Mouse (Mus musculus) cerebellum, adult 9-11 months (tissue): ENCODE measurements at regions not wholly inside any gene's neighbourhood (a gene's known extent, or its start where the extent isn't known, plus 50 kb on each side); places are given as distances from the start of the nearest gene placed in this dataset.
A peak's percentile ranks its signal among the peaks of the same experiment; 100 is the strongest.

Experiments used
- DNase-seq: peaks from one replicate; pipeline ENCODE4 v3.0.0; 2022

DNA sequence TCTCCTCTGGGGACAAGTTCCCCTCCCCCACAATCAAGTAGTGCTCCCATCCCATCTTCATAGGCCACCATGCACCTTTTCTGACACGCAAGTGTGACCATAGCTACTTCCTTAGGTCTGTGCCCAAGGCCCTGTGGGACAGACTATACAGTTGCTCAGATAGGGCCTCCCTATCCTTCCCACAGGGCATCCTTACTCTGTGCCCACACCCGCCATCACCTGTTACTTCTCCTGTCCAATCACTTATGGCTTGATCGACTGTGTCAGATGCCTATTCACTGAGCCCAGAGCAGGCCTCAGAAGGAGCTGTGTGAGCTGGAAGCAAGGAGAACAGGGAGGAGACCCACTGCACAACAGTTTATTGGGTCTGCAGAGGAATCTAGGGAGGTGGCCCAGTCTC lies 56.6 kb upstream of the Lrpap1 start:
- no peak for DNase-seq

DNA sequence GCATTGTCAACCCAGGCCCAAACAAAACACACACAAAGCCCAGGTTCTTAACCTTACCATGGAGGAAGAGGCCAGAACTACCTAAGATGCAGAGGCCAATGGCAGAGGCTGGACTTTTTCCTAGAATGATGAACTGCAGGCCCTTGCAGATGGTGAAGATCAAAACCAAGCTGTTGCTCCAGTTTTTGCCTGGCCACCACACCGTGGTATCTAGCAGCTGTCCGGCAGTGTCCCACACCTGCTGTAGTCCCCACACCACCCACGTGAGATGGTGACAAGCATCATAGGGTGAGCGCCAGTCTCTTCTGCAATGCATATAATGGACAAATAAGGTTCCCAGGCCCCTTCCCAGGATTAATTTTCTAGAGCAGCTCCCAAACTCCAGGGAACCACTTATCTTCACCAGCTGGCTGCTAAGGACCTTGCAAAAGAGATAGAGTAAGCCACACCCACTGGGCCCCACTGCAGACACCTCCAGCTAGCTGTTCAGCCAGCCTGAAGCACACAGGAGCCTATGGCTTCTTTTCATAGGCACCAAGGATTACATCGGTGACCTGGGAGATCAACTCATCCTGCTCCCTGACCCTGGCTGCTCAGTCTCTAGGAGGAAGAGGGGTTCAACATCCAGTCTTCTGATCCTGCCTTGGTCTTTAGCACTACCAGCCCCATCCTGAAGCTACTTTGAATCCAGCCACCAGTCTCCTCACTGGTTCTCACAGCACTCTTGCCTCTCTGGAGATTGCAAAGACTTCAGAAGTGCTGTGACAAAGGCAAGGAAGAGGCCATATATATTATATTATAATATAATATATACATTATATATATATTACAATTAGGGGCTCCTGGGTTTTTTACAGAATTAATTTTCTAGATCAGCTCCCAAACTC lies 55.6 kb upstream of the Lrpap1 start:
- DNase-seq, result no peak

DNA sequence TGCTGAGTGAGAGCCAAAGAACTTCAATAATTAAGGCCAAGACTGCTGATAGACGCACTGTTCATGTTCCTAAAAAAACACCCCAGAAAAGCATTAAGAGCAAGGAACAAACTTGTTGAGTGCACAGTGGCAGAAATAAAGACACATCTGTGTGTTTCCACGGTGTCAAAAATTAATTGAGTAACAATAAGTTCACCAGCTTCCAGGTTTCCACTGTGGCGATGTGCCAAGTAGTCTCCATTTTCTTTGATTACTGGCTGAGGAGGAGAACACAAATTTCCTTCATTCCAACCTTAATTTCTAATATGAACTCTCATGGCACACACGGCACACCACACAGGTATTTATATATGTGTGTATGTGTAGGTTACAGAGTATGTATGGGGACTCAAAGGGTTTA lies 54.3 kb upstream of the Lrpap1 start:
- peak; percentile 53 for DNase-seq

DNA sequence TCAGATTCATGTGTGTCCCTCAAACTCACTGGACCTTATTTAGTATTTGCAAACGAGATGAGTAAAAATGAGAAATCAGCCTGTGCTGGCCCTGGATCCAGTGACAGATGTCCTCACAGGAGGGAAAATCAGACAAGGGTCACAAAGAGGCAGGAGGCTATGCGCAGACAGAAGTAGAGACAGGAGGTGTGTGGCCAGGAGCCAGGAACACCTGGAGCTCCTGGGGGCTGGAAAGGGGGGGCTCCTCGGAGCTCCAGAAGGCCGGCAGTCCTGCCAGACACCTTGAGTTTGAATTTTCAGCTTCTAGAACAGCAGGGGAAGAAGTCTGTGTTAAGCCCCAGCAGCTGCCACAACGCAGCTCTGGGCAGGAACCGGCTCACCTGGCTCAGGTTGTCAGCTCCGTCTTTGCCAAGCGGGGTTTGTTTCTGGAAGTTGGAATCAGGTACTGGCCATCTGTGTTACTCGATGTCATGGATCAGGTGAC lies 53.7 kb upstream of the Lrpap1 start:
- peak; percentile 91 for DNase-seq

DNA sequence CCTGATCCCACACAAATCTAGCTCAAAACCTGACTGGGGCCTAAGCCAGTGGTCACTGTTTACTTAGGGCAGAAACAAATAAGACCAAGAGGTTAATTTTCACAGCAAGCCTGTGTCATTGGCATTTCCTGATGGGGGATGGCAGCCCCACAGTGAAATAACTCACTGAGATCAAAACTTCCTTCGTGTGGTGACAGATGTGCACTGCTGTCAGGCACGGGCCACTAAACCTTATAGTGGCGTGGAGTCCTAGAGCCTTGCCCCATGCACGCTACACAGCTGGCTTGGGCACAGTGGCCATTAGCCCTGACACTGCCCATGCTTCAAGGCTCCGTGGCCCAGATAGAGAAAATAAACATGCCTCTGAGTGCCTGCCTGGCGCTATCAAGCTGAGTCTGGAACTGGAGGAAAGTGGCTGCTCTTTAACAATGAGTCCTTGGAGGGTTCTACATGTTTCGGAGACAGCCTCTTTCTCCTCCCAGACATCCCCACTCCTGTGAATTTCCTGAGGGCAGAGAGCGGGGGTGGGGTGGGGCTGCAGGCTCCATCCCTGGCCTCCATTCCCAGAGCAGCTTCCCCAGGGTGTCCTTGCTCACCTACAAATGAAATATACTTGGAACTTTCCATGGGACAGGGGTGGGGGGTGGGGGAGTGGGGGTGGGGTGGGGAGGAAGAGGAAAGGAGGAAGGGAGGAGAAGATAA lies 52.9 kb upstream of the Lrpap1 start:
- DNase-seq, result no peak

DNA sequence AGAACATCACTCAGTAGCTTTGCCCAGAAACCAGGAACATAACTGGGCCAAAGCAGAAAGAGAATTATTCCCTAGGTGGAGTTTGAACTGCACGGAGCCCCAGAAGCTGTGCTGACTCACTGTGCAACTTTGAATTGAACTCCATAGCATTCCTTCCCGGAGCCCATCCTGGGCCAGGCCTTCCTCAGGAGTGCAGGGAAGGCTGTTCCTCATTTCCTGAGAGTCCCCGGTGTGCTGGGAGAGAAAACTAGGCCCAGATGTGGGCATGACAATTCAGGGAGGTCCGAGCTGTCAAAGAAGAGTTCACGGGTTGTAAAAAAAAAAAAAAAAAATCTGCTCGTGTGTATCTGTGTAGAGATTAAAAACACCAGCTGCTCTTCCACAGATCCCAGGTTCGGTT lies 50.8 kb upstream of the Lrpap1 start:
- no peak for DNase-seq

DNA sequence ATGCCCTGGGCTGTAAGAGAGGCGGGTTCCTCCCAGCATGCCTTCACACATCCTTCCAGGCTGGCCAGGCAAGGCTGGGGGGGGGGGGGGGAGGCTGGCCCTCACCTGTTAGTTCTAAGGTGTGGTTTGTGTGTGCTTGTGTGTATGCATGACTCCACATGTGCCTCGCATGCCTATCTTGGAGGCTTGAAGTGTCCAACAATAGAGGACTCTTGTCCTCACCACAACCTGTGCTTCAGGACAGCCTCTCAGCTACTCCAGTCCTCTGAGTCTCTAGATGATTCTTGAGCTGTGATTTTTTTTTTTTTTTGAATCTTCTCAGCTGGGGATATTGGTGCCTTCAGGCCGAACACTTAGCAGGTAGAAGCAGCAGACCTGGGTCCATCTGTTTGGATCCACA lies 50.2 kb upstream of the Lrpap1 start:
- DNase-seq, result no peak
